Mouse (Mus musculus): ENCODE measurements at regions not wholly inside any gene's neighbourhood (a gene's known extent, or its start where the extent isn't known, plus 50 kb on each side); places are given as distances from the start of the nearest gene placed in this dataset.
A peak's percentile ranks its signal among the peaks of the same experiment; 100 is the strongest.

DNA sequence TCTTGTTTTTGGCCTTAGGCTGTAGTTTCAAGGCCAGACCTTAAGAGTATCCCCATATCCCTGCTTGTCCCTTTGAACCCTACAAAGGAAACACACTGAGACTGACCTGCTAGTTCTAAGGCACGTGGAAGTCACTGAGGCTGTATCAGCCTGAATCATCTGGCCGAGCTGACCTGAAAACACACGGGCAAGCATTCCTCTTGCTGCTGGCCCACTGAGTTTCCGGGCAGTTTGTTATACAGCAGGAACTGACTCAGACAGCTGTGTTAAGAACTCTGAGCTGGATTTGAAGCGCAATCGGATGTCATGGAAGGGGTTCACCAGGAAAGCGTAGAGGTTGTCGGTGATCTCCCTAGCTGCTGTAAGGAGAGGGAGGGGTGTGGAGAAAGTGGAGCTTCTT lies 75.9 kb upstream of the Zc3h12a start:
- no peak for DNase-seq (ENCODE audit: low spot score in 2 of 2)

- no peak for DNase-seq (ENCODE audit: low spot score in 2 of 2)
Observed at GRCm38 (mm10) chr4:125201638-125202325, 74.1 kb upstream of the Zc3h12a start.

DNA sequence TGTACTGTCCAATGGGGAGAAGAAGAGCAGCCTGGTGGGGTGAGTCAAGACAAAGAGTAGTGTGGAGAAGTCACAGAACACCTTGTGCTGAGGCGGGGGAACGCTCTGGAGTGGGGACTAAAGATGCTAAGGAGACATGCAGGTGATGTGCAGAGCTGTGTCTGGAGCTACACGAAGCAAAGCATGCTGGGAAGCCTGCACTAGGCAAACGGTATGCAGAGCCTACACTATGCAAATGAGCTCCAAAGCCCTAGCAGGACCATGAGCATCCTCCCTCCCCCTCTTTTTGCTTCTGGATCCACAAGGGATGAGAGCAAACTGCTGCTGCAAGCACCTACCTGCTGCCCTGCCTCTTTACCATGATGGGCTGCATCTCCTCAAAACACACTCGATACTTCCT lies 73.1 kb upstream of the Zc3h12a start:
- no peak for DNase-seq (ENCODE audit: low spot score in 2 of 2)

- no peak for DNase-seq (ENCODE audit: low spot score in 2 of 2)
Observed at GRCm38 (mm10) chr4:125199281-125199680, 71.6 kb upstream of the Zc3h12a start.

DNA sequence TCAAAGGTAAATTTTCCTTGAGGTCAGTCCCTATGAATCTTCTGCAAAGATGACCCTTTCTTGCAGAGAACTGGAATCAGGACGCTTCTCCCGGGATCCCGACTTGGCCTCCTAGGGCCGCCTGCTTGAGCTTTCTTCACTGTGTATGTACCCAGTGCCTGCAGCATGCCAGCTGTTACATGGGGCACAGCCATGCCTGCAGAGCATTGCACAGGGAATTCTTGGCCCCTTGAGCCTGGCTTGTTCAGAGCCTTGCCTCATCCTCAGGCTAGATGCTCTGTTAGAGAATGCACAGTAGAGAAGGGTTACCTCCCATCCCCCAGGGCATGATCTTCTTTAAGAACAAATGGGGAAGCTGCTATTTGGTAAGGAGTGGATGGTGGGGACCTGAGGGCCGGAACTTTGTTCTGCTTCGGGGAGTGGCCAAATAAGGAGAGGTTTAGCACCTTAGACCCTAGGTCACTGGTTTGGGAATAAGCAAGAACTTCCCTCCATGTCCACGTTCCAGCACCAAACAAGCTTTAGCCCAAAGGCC lies 68.3 kb upstream of the Zc3h12a start:
- DNase-seq (ENCODE audit: low spot score in 2 of 2), result no peak

- DNase-seq (ENCODE audit: low spot score in 2 of 2), result no peak
Observed at GRCm38 (mm10) chr4:125194722-125195380, 67.2 kb upstream of the Zc3h12a start.

DNA sequence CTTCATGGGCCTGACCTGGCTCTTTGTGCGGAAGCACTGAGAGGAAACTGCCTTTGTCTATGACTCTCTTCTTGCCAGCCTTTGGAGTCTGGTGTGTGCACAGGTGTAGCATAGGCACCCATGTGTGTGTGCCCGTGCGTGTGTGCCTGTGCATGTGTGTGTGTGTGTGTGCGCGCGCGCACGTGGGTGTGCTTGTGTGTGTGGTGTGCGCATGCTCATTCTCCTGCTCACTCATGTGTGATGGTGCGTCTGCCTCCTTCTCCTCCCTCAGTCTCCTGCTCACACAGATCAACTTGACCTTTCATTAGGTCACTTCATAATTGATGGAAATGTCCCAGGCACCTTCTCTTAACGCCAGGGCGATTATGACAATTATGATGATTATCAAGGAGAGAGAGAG lies 66.7 kb upstream of the Zc3h12a start:
- no peak for DNase-seq (ENCODE audit: low spot score in 2 of 2)

DNA sequence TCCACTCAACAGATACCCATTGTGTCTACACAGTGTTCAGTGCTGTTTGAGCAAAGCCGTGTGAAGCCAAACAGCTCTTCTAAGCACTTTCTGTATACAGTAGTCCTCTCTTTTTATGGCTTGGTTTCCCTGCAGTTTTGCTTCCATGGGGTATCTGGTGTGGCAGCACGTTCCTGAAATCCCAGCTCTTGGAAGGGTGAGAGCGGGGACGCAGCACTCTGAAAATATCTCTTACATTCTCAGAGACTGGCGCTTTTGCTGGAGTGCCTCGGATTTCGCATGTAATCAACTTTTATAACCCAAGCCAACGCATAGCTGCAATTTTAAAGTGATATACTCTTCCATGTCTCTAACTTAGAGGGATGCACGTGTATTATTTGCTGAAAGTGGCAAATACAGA lies 64.0 kb upstream of the Zc3h12a start:
- DNase-seq (ENCODE audit: low spot score in 2 of 2), result no peak

GRCm38 (mm10) chr4:125191010-125191409 lies 63.4 kb upstream of the Zc3h12a start:
- DNase-seq (ENCODE audit: low spot score in 2 of 2), result peak; percentile 34 to 42

GRCm38 (mm10) chr4:125189971-125190370 lies 62.3 kb upstream of the Zc3h12a start:
- DNase-seq (ENCODE audit: low spot score in 2 of 2), result no peak

DNA sequence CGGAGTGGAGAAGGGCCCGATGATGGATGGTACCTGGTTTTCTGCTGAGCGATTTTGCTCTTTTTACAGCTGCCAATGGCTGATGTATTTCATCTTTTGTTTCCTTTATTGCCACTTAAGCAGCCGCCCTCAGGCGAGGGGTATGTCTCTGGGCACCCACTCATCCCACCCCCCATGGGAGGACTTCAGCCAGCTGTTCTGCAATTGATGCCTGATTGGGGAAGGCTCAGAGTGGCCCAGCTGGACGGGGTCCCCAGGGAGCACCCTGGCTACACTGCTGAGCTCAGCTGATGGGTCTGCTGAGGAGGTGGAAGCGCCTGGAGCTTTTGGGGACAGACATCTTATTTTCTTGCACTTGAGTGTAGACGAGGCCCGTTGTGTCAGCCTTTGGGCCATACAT lies 58.6 kb upstream of the Zc3h12a start:
- no peak for DNase-seq (ENCODE audit: low spot score in 2 of 2)

GRCm38 (mm10) chr4:125185076-125185475 lies 57.4 kb upstream of the Zc3h12a start:
- DNase-seq (ENCODE audit: low spot score in 2 of 2), result no peak

- DNase-seq (ENCODE audit: low spot score in 2 of 2), result no peak
Observed at GRCm38 (mm10) chr4:125180947-125181346, 53.3 kb upstream of the Zc3h12a start.

- DNase-seq (ENCODE audit: low spot score in 2 of 2), result no peak
Observed at GRCm38 (mm10) chr4:125178552-125178951, 50.9 kb upstream of the Zc3h12a start.

DNA sequence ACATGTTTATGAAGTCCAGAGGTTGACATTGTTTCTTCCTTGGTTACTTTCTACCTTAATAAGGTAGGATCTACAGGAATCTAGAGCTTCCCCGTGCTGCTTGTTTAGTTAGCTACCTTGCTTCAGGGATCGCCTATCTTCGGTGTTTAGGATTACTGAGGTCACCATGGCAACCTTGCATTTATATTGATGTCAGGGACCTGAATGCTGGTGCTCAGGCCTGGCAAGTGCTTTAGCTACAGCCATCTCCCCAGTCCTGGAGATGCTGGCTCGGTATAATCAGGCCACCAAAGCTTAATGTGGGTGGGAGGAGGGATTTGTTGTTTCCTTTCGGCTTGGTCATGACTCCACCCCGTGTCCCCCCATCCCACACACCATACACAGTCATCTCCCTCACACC lies 50.0 kb upstream of the Zc3h12a start:
- no peak for DNase-seq (ENCODE audit: low spot score in 2 of 2)
